Mouse (Mus musculus): ENCODE results near the gene Wrnip1.
"Not testable (repeated sequence)": the region's sequence is repeated elsewhere in the genome, so short reads cannot be mapped to it uniquely, and the experiment has no call there.

GRCm38 (mm10) chr13:32868233-32868632 is 66.4 kb downstream of the Wrnip1 start:
- not testable (repeated sequence) for TF ChIP-seq CTCF, EP300 (IDR thresholded peaks at IDR 0.05; ENCODE audit: low read depth)

Measured in heart, postnatal 0 days (tissue).